Mouse (Mus musculus) liver, embryonic 16.5 days (tissue): ENCODE measurements around the gene Shisa7. TPM values are rescaled to one million over a fixed set of nuclear protein-coding genes. Genes with fewer than 3 reads are reported as not detected.
A peak's percentile ranks its signal among the peaks of the same experiment; 100 is the strongest.
"Not testable (repeated sequence)": the region's sequence is repeated elsewhere in the genome, so short reads cannot be mapped to it uniquely, and the experiment has no call there.

Experiments used
- ATAC-seq: fragments of 200-750 bp; cut with Nextera tagmentation; 2 replicates; pipeline ENCODE4 v1.8.0; 2017; ENCODE audit warnings: low read depth, mild to moderate bottlenecking, moderate number of reproducible peaks, moderate library complexity
- H3K27ac ChIP-seq: fragments of 300-500 bp; sonication (generic); 2 replicates; pipeline ENCODE4 v1.5.1; 2014; ENCODE audit warnings: mild to moderate bottlenecking, low read length
- H3K27me3 ChIP-seq: fragments of 300-500 bp; sonication (generic); 2 replicates; pipeline ENCODE4 v1.6.1; 2014; ENCODE audit warnings: low read depth, low read length, mixed read lengths; ENCODE audit not compliant: control insufficient read depth, insufficient read depth
- H3K36me3 ChIP-seq: fragments of 300-500 bp; sonication (generic); 2 replicates; pipeline ENCODE4 v1.6.1; 2014; ENCODE audit warnings: mild to moderate bottlenecking; ENCODE audit not compliant: control insufficient read depth, insufficient read depth
- H3K4me1 ChIP-seq: fragments of 300-500 bp; sonication (generic); 2 replicates; pipeline ENCODE4 v1.6.1; 2014; ENCODE audit warnings: low read depth, low read length, mixed read lengths; ENCODE audit not compliant: control insufficient read depth
- H3K4me2 ChIP-seq: fragments of 300-500 bp; sonication (generic); 2 replicates; pipeline ENCODE4 v1.6.1; 2014; ENCODE audit warnings: low read depth, low read length, mixed read lengths
- H3K4me3 ChIP-seq: fragments of 300-500 bp; sonication (generic); 2 replicates; pipeline ENCODE4 v1.5.1; 2014; ENCODE audit warnings: low read depth, mild to moderate bottlenecking, low read length
- H3K9ac ChIP-seq: fragments of 300-500 bp; sonication (generic); 2 replicates; pipeline ENCODE4 v1.6.1; 2014; ENCODE audit warnings: low read depth, low read length
- H3K9me3 ChIP-seq: fragments of 300-500 bp; sonication (generic); replicated peaks from 2 replicates; pipeline ENCODE4 v1.6.1; 2016; ENCODE audit warnings: low read length; ENCODE audit not compliant: control insufficient read depth
- WGBS: fragments of 180-500 bp; shearing (Covaris S2); extraction: QIAGEN DNeasy Blood & Tissue Kit; methylation state at CpG from one replicate; pipeline ENCODE4 v1.1.7; 2014; ENCODE audit not compliant: insufficient replicate concordance; 5-methylcytosine and 5-hydroxymethylcytosine counted together
- polyA plus RNA-seq: library from polyadenylated mRNA; unstranded; fragments of >200 nt; fragmentation: Nextera tagmentation; extraction: Ambion mirVana; gene quantifications from 2 replicates; pipeline ENCODE4 v1.2.1, GENCODE M21; 2015

Shisa7 gene
- polyA plus RNA-seq, 1 experiment from 2014 or later = not detected

DNA sequence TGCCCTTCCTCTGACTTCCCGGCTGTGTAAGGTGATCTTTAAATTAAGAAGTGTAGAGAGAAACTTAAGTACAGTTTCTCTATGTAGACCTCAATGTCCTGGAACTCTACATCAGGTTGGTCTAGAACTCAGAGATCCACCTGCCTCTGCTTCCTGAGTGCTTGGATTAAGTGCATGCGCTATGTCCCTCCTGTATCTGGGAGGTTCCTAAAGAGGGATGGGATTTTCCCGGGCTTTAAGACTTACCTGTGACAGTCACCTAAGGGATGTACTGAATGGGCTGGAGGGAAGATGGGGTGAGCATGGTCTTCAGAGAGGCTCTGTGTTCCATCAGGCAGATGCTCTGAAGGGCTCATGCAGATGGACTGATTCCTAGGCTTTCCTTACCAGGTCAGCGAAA, 50.8 kb downstream of the Shisa7 start:
- H3K27ac ChIP-seq = peak overlapping the region; percentile 89
- peak overlapping the region; percentile 81 for H3K4me3 ChIP-seq
- H3K4me2 ChIP-seq = peak overlapping the region; percentile 84
- H3K9me3 ChIP-seq = no peaks in the 10 kb centered on the region
- peaks cover 28% of the 10 kb centered on the region for H3K4me1 ChIP-seq
- no peaks in the 10 kb centered on the region for H3K27me3 ChIP-seq
- peaks cover 29% of the 10 kb centered on the region for H3K36me3 ChIP-seq
- peak overlapping the region; percentile 81 for H3K9ac ChIP-seq
- WGBS = 27% methylated on average over 4 of the region's 4 CpGs
- ATAC-seq = no peak

GRCm38 (mm10) chr7:4793248-4793647, 51.2 kb downstream of the Shisa7 start:
- H3K27ac ChIP-seq = peak overlapping the region; percentile 89
- WGBS = 0% methylated on average over 31 of the region's 31 CpGs
- ATAC-seq = peak; percentile 1
- H3K36me3 ChIP-seq = peaks cover 29% of the 10 kb centered on the region
- H3K4me2 ChIP-seq = peak overlapping the region; percentile 84
- not testable (repeated sequence) for H3K9me3 ChIP-seq, H3K27me3 ChIP-seq
- peak overlapping the region; percentile 81 for H3K4me3 ChIP-seq
- H3K4me1 ChIP-seq = peaks cover 33% of the 10 kb centered on the region
- peak overlapping the region; percentile 81 for H3K9ac ChIP-seq

GRCm38 (mm10) chr7:4792278-4793212, 52.0 kb downstream of the Shisa7 start, which contains the start of gene Rpl28:
Rpl28 (plus strand) TSS chr7:4792874.
- Histone ChIP-seq H3K27ac (peak within 1 kb of the TSS; percentile 89), H3K9ac (peak within 1 kb of the TSS; percentile 81), H3K4me2 (peak within 1 kb of the TSS; percentile 84), H3K4me3 (peak within 1 kb of the TSS; percentile 81), H3K36me3 (peaks cover 29% of the 10 kb centered on the region), H3K4me1 (peaks cover 36% of the 10 kb centered on the region), H3K27me3 (no peaks in the 10 kb centered on the region), H3K9me3 (no peaks in the 10 kb centered on the region)
- WGBS = under 1% methylated on average over 54 of the region's 54 CpGs
- ATAC-seq = peak; percentile 90

- 6% methylated on average over 40 of the region's 40 CpGs for WGBS
- H3K27me3 ChIP-seq = no peaks in the 10 kb centered on the region
- H3K4me2 ChIP-seq = peak within 1 kb of the TSS; percentile 99
- peak within 1 kb of the TSS; percentile 79 for H3K27ac ChIP-seq
- H3K4me1 ChIP-seq = peaks cover 35% of the 10 kb centered on the region
- peak within 1 kb of the TSS; percentile 78 for H3K4me3 ChIP-seq
- peak within 1 kb of the TSS; percentile 81 for H3K9ac ChIP-seq
- no peaks in the 10 kb centered on the region for H3K9me3 ChIP-seq
- H3K36me3 ChIP-seq = peaks cover 2% of the 10 kb centered on the region
- peak; percentile 42 for ATAC-seq
Observed at GRCm38 (mm10) chr7:4789436-4789935, 55.0 kb downstream of the Shisa7 start, which contains the start of gene Tmem238. Tmem238 (minus strand) TSS chr7:4789656.

- peaks cover 34% of the 10 kb centered on the region for H3K4me1 ChIP-seq
- H3K9ac ChIP-seq = peak overlapping the region; percentile 81
- H3K27me3 ChIP-seq = no peaks in the 10 kb centered on the region
- H3K27ac ChIP-seq = peak overlapping the region; percentile 79
- 1% methylated on average over 64 of the region's 64 CpGs for WGBS
- H3K4me3 ChIP-seq = peak overlapping the region; percentile 78
- ATAC-seq = peak; percentile 28
- H3K36me3 ChIP-seq = no peaks in the 10 kb centered on the region; the same call in 1 of the 2 replicates
- H3K9me3 ChIP-seq = no peaks in the 10 kb centered on the region
- H3K4me2 ChIP-seq = peak overlapping the region; percentile 99
Observed at GRCm38 (mm10) chr7:4788499-4789435, 55.7 kb downstream of the Shisa7 start.

GRCm38 (mm10) chr7:4783667-4784268, 60.7 kb downstream of the Shisa7 start:
- Histone ChIP-seq H3K4me1 (peaks cover 24% of the 10 kb centered on the region), H3K9me3 (no peaks in the 10 kb centered on the region), H3K4me2 (no peak overlapping the region), H3K27ac (no peak overlapping the region), H3K36me3 (no peaks in the 10 kb centered on the region; the same call in 1 of the 2 replicates), H3K4me3 (no peak overlapping the region), H3K27me3 (peaks cover 26% of the 10 kb centered on the region), H3K9ac (peak overlapping the region; percentile 18; the same call in 1 of the 2 replicates)
- WGBS = 47% methylated on average over 14 of the region's 14 CpGs
- ATAC-seq = peak; percentile 47

GRCm38 (mm10) chr7:4782759-4783158, 61.7 kb downstream of the Shisa7 start, which contains the start of the genes Il11 and Tmem190:
Il11 (minus strand) TSS chr7:4782859.
Tmem190 (plus strand) TSS chr7:4782937.
- no peak for ATAC-seq

DNA sequence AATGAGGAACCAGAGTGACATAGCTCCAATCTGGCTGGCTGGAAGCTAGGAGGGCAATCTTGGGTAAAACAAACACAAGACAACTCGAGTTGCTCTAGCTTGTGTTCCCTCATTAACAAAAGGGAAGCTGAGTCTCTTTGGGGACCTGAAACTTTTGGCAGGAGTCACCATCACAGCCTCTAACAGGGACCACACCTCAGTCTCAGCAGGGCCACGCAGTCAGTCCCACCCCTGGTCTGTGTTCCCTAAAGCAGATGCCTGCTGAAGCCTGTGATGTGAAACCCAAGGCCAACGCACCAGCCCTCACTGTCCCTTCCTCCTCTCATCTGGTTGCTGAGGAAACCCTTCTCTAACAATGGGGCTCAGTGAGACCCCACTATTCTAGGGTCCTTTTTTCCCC, 62.4 kb downstream of the Shisa7 start:
- peaks cover 14% of the 10 kb centered on the region for H3K4me1 ChIP-seq
- 35% methylated on average over 3 of the region's 3 CpGs for WGBS
- no peak overlapping the region for H3K9ac ChIP-seq
- no peak for ATAC-seq
- H3K4me2 ChIP-seq = no peak overlapping the region
- no peaks in the 10 kb centered on the region for H3K9me3 ChIP-seq
- H3K4me3 ChIP-seq = no peak overlapping the region
- H3K27ac ChIP-seq = no peak overlapping the region
- H3K36me3 ChIP-seq = no peaks in the 10 kb centered on the region; the same call in 1 of the 2 replicates
- peaks cover 42% of the 10 kb centered on the region for H3K27me3 ChIP-seq

More at GRCm38 (mm10) chr7:4782759-4783158, 61.7 kb downstream of the Shisa7 start, which contains the start of the genes Il11 and Tmem190:
- peak within 1 kb of the TSS; percentile 18; the same call in 1 of the 2 replicates for H3K9ac ChIP-seq
- H3K4me1 ChIP-seq = peaks cover 18% of the 10 kb centered on the region
- H3K27me3 ChIP-seq = peaks cover 36% of the 10 kb centered on the region
- H3K4me3 ChIP-seq = no peak within 1 kb of the TSS
- no peak within 1 kb of the TSS for H3K4me2 ChIP-seq
- WGBS = 80% methylated on average over 2 of the region's 2 CpGs
- no peaks in the 10 kb centered on the region; the same call in 1 of the 2 replicates for H3K36me3 ChIP-seq
- no peaks in the 10 kb centered on the region for H3K9me3 ChIP-seq
- no peak within 1 kb of the TSS for H3K27ac ChIP-seq
